Mouse (Mus musculus) forelimb bud, embryonic 11.5 days (tissue): Measurements from ENCODE around the gene Cbr3.

Source experiments
- DNase-seq: peaks from one replicate; pipeline ENCODE4 v3.0.0-alpha.2; 2012; ENCODE audit warnings: low read depth, low spot score

Cbr3 gene

DNA sequence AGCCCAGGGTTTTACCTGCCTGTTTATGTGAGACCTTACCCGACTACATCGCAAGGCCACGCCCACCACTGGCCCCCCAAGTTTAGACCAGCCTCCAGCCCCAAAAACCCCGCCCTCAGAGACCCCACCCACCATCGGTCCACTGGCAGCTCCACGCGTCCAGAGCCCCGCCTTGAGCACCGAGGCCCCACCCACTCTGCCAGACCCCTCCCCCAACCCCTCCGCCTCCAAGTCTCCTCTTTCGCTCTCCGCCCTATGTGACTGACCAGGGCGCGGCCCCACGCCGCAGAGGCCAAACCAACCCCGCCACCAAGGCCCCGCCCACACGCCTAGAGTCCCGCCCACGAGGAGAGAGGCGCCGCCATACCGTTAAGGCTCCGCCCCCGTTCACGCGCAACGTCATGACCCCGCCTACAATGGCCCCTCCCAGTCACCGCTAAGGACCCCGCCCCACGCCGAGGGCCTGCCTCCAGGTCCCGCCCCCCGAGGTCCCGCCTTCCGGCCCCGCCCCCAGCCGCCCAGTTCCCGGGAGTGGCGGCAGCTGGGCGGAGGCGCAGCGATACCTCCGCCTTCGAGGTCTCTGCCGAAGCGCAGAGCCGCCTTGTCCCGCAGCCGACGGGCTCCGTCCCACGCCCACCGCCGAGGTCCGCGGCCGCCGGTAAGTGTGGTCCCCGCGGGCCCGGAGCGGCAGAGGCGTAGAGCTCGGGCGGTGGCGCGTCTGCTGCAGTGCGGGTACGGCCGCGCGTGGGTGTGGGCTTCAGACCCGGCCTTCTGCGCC, 28.6 kb downstream of the Cbr3 start, which contains the start of gene Dop1b:
Gene Dop1b, plus strand, starts transcription at position 494 of the 778 bp plus-strand sequence.
- peak; percentile 97 for DNase-seq

GRCm38 (mm10) chr16:93712189-93712885, 29.3 kb downstream of the Cbr3 start:
- no peak for DNase-seq

DNA sequence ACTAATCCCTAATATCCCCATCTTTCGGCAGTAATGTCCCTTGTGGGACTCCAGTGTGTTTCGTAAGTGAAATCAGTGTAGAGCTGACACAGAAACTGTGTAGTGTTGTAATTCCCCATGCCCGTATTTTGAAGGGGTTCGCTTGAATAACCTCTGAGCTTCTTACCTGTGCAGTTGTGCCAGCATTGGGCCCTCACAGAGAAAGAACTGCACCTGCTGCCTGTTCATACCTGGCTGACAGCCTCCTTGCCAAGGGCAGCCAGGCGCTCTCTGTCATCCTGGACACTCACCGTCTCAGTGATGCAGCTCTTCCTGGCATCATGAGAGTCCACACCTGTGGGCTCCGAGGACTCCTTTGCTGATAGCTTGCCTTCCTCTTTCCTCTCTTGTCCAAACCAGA, 30.0 kb downstream of the Cbr3 start:
- no peak for DNase-seq

DNA sequence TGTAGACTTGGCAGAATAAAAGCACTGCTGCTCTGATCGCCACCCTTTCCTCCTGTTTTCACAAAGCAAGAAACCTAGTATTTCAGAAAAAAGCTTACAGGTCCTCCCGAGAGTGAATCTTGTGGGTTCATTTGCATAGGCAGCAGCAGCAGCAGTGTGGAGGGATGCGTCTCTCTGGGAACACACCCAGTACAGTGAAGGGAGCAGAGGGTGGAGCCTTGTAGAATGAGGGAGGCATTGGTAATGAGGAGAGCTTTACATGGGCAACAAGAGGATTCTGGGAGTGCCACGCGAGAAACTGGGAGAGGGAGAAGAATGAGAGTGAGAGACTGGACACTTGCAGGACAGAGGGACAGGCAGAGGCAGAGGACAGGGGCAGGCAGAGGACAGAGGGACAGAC, 31.4 kb downstream of the Cbr3 start:
- no peak for DNase-seq

DNA sequence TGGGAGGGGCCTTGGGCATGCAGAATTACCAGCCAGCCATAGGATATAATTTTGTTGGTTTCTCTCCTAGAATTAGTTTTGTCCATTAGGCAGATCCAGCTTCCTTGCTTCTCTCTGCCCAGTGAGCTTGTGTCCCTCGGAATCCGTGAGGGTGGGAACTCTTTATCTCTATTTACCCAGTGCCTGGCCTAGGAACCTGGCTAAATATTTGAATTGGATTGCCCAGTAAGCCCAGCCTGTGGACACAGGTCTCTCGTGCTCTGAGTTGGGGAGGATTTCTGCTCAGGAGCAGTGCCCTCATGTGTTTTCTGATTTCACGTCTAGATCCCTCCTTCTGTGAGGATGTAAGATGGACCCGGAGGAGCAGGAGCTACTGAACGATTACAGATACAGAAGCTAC, 32.8 kb downstream of the Cbr3 start:
- no peak for DNase-seq

GRCm38 (mm10) chr16:93717299-93717703, 34.3 kb downstream of the Cbr3 start:
- no peak for DNase-seq

- no peak for DNase-seq
These were observed 38.8 kb downstream of the Cbr3 start for GRCm38 (mm10) chr16:93721771-93722170.

DNA sequence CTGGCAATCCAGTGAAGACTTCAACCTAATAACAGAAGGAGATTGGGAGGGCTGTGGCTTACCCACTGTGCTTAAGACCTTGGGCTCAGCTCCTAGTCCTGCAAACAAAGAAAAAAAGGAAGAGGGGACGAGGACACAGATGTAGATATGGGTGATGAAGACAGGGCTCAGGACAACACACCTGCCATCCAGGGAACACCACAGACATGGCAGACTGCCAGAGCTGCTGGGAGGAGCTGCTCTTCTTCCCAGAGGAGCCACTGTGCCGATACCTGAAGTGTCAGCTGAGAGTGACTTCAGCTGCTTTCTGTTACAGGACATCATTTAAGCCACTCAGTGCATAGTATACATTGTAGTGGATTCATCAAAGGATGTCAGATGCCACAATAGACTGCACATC, 39.5 kb downstream of the Cbr3 start:
- no peak for DNase-seq

- no peak for DNase-seq
These were observed 42.6 kb downstream of the Cbr3 start for GRCm38 (mm10) chr16:93725417-93726144.

DNA sequence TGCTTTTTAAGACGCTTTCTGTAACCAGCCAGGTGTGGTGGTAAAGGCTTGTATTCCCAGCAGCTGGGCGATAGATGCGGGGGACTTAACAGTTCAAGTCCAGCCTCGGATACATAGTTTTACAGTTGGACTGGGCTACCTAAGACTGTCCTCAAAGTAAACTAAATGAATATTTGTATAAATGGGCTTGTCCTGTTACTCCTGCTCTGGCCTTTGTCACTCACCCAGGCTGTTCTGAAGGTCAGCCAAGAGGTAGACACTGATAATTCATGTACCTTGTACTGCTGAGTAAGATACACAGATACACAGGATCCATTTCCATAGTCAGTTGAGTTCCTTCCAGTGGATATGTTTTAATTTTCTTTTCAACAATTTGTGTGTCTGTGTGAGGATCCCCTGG, 43.2 kb downstream of the Cbr3 start:
- DNase-seq: no peak

DNA sequence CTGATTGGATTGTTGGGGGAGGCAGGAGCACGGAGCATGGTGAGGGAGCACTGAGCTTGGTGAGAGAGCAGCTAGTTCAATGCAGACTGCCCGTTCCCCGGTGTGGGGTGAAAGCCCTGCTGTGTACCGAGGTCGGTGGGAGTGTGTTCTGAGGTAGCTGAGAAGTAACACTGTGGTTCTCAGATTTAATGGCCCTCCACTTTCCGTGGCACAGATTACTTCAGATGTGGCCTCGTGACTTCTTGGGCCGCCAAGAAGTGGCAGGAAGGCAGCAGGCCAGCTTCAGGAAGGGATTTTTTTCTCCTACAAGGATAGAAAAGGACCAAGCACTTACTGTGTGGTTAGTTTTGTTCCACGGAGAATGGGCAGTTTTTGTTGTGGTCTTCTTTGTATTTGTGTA, 45.7 kb downstream of the Cbr3 start:
- DNase-seq: no peak

DNA sequence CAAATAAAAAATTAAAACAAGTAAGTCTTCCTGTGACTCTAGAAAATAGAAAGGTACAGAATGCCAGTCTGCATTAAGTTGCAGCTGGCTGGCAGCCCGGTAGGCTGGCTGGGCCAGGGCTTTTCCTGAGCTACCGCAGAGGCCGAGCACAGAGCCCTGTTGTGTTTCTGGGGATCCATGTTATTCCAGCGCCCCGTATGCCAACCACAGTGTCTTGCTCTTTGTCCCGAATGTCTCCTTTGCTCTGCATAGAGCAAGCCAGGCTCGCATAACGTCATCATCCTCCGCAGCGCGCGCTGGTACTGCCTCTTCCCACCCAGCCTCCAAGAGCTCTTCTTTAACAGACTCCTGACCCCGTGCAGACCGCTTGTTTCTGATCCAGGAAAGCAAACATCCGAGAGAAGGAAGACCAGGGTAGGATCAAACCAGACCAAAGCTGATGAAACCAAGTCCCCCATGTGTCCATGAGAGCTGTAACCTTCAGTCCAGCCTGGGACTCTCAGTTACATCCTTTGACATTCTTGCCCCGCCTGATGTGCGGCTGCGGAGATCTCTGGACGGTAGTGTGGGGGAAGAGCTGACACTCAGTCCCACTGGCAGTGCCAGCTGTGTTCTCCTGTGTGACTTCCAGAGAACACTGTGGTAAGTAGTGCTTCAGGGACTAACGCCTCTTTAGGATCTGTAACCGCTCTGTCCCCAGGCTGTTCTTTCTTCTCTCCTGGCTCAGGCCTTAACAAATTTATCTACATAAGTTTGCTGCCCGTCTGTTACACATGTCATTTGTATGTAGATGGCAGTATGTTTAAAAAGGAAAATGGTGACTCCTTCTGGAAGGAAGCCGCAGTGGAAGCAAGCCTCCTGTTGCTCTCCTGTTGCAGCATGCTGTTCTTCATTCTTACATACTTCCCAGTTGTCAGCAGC, 47.0 kb downstream of the Cbr3 start:
- no peak for DNase-seq

GRCm38 (mm10) chr16:93731310-93731709, 48.3 kb downstream of the Cbr3 start:
- DNase-seq: no peak

DNA sequence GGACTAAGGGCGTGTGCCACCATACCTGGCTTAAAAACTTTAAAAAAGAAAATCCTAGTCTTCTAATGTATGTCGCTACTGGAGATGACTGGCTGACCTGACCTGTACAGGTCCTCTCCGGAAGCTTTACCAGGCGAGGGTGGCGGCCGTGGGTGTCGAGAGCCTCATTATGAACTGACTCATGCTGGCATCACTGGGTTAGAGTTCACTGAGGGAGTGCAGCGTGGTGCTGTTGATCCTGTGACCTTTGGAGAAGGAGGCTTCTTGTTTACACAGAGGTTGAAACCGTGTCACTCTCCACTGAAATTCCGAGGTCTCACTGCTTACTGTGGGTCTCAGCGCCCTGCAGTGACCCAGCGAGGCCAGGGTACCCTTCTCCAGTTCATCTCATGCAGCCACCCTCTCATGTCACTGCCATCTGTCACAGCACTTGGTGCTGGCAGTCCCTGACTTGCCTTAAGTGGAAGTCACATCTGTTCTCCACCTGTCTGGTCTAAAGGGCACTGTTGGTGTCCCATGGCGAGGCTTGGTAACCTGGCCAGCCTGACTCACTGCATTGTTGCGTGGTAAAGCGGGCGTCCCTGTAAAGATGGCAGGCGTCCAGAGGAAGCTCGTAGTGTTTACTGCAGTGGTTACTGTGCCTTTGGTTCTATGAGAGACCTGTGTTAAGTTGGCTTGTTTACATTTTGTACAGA, 50.0 kb downstream of the Cbr3 start:
- no peak for DNase-seq

- DNase-seq: no peak
These were observed 56.2 kb downstream of the Cbr3 start for GRCm38 (mm10) chr16:93739251-93739650.
